Mouse (Mus musculus): Measurements from ENCODE around the gene Dtx3. TPM values are rescaled to one million over a fixed set of nuclear protein-coding genes. Genes with fewer than 3 reads are reported as not detected.

Dtx3 gene
- polyA plus RNA-seq, 1 experiment, result 49.8 TPM

DNA sequence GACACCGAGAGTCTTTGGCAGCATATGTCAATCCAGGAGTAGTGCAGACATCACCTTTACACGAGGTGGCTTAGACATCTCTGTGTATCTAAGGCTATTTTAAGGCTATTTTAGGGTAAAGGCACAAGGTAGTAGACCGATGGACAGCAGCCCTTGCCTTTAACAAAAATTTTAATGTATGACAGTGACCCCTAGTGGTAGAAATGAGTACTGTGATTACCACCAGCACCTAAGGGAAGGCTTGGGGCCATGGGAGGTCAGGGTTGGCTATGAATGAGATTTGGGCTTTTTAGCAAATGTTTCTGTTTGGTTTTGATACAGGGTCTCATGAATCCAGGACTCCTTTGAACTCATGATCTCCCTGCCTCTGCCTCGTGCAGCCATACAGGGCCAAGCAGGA lies 33.4 kb upstream of the Dtx3 start:
- no peaks in the 10 kb centered on the region for H3K27me3 ChIP-seq (ENCODE audit: control insufficient read depth, insufficient read depth, low read length, poor library complexity, severe bottlenecking)
- no peaks in the 10 kb centered on the region for H3K36me3 ChIP-seq (ENCODE audit: control insufficient read depth, insufficient read depth, low read length, poor library complexity, severe bottlenecking)
- H3K27ac ChIP-seq (ENCODE audit: insufficient read depth, low read length), result no peak overlapping the region
- no peak overlapping the region for H3K9ac ChIP-seq (ENCODE audit: low read depth, poor library complexity, severe bottlenecking)
- TF ChIP-seq POLR2A (IDR thresholded peaks at IDR 0.05; ENCODE audit: insufficient read depth, low read length), result no peak
- no peak for TF ChIP-seq EP300 (IDR thresholded peaks at IDR 0.05; ENCODE audit: insufficient read depth, low read depth, low read length)
- H3K4me3 ChIP-seq (ENCODE audit: low read depth, low read length), result no peak overlapping the region
- no peaks in the 10 kb centered on the region for H3K9me3 ChIP-seq (replicated peaks; ENCODE audit: control insufficient read depth, insufficient read depth, low read length, poor library complexity, severe bottlenecking)
- H3K4me1 ChIP-seq (ENCODE audit: control insufficient read depth, insufficient read depth, low read length), result peaks cover 8% of the 10 kb centered on the region

DNA sequence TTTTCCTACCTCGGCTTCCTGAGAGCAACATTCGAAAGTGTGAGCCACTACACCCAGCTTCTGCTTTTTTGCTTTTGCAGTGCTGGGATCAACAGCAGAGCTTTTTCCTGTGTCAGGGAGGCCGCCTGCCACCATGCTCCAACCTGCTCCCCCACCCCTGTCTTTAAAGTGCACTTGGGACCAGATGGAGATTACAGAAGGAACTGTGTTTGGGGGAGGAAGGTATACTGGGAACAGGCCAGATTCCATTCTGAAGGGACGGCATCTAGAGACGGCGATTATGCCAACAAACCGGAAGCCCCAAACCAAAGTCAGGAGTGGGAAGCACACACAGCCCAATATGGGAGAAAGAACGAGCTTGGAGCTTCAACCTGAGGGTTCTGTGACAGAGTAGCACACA lies 31.6 kb upstream of the Dtx3 start:
- no peaks in the 10 kb centered on the region for H3K27me3 ChIP-seq (ENCODE audit: control insufficient read depth, insufficient read depth, low read length, poor library complexity, severe bottlenecking)
- TF ChIP-seq POLR2A (IDR thresholded peaks at IDR 0.05; ENCODE audit: insufficient read depth, low read length) (no peak), CTCF (IDR thresholded peaks at IDR 0.05; ENCODE audit: low read depth, low read length) (no peak), EP300 (IDR thresholded peaks at IDR 0.05; ENCODE audit: insufficient read depth, low read depth, low read length) (no peak)
- no peaks in the 10 kb centered on the region for H3K36me3 ChIP-seq (ENCODE audit: control insufficient read depth, insufficient read depth, low read length, poor library complexity, severe bottlenecking)
- no peak overlapping the region for H3K4me3 ChIP-seq (ENCODE audit: low read depth, low read length)
- H3K4me1 ChIP-seq (ENCODE audit: control insufficient read depth, insufficient read depth, low read length), result peaks cover 8% of the 10 kb centered on the region
- H3K27ac ChIP-seq (ENCODE audit: insufficient read depth, low read length), result no peak overlapping the region
- H3K9me3 ChIP-seq (replicated peaks; ENCODE audit: control insufficient read depth, insufficient read depth, low read length, poor library complexity, severe bottlenecking), result no peaks in the 10 kb centered on the region
- no peak overlapping the region for H3K9ac ChIP-seq (ENCODE audit: low read depth, poor library complexity, severe bottlenecking)

DNA sequence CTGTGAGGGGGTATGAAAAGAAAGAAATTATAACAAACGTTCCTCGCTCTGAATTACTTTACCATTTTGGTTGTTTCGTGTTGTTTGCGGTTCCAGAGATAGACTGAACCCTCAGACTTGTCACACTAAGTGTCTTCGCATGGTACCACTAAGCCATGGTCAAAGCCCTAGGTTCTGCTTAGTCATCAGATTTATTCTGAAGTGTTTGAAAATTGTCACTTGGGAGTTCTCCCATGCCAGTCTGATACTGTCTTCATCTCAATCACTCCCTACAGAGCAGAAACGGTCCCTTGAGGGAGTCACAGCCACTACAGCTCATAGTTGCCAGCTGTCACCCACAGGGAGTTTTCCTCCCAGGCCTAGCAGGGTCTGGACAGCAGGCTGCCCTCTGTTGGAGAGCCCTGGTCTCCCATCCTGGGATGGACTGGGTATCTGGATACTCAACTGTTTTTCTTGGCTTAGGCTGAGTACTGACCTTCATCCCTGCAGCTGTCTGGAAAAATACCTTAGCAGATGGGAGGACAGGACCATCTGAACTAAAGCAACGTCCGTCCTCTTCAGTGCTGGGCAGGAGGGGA lies 30.9 kb upstream of the Dtx3 start:
- no peak overlapping the region for H3K4me3 ChIP-seq (ENCODE audit: low read depth, low read length)
- peaks cover 8% of the 10 kb centered on the region for H3K4me1 ChIP-seq (ENCODE audit: control insufficient read depth, insufficient read depth, low read length)
- no peaks in the 10 kb centered on the region for H3K9me3 ChIP-seq (replicated peaks; ENCODE audit: control insufficient read depth, insufficient read depth, low read length, poor library complexity, severe bottlenecking)
- H3K36me3 ChIP-seq (ENCODE audit: control insufficient read depth, insufficient read depth, low read length, poor library complexity, severe bottlenecking), result no peaks in the 10 kb centered on the region
- no peaks in the 10 kb centered on the region for H3K27me3 ChIP-seq (ENCODE audit: control insufficient read depth, insufficient read depth, low read length, poor library complexity, severe bottlenecking)
- TF ChIP-seq CTCF (IDR thresholded peaks at IDR 0.05; ENCODE audit: low read depth, low read length) (peak; percentile 40), POLR2A (IDR thresholded peaks at IDR 0.05; ENCODE audit: insufficient read depth, low read length) (no peak), EP300 (IDR thresholded peaks at IDR 0.05; ENCODE audit: insufficient read depth, low read depth, low read length) (no peak)
- H3K27ac ChIP-seq (ENCODE audit: insufficient read depth, low read length), result no peak overlapping the region
- H3K9ac ChIP-seq (ENCODE audit: low read depth, poor library complexity, severe bottlenecking), result no peak overlapping the region

DNA sequence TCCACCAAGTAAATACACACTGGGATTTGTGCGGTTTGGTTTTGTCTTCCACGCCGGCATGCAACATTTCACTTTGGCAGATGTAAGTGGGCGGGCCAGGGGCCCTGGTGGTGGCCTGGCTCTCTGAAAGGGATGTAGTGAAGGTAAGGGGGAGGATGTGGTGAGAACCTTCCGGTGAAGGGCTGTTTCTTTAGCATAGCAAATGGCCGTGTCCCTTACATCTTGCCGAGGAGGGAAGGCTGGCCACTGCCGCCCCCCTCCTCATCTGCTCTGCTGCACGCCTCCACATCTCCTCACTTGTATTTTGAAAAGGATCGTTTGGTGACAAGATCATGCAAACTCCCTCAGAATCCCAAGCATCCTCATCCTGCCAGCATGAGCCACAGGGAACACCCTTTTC lies 30.2 kb upstream of the Dtx3 start:
- TF ChIP-seq POLR2A (IDR thresholded peaks at IDR 0.05; ENCODE audit: insufficient read depth, low read length) (no peak), EP300 (IDR thresholded peaks at IDR 0.05; ENCODE audit: insufficient read depth, low read depth, low read length) (no peak), CTCF (IDR thresholded peaks at IDR 0.05; ENCODE audit: low read depth, low read length) (no peak)
- Histone ChIP-seq H3K4me3 (ENCODE audit: low read depth, low read length) (no peak overlapping the region), H3K9me3 (replicated peaks; ENCODE audit: control insufficient read depth, insufficient read depth, low read length, poor library complexity, severe bottlenecking) (no peaks in the 10 kb centered on the region), H3K4me1 (ENCODE audit: control insufficient read depth, insufficient read depth, low read length) (peaks cover 8% of the 10 kb centered on the region), H3K27me3 (ENCODE audit: control insufficient read depth, insufficient read depth, low read length, poor library complexity, severe bottlenecking) (no peaks in the 10 kb centered on the region), H3K9ac (ENCODE audit: low read depth, poor library complexity, severe bottlenecking) (no peak overlapping the region), H3K36me3 (ENCODE audit: control insufficient read depth, insufficient read depth, low read length, poor library complexity, severe bottlenecking) (no peaks in the 10 kb centered on the region), H3K27ac (ENCODE audit: insufficient read depth, low read length) (no peak overlapping the region)

DNA sequence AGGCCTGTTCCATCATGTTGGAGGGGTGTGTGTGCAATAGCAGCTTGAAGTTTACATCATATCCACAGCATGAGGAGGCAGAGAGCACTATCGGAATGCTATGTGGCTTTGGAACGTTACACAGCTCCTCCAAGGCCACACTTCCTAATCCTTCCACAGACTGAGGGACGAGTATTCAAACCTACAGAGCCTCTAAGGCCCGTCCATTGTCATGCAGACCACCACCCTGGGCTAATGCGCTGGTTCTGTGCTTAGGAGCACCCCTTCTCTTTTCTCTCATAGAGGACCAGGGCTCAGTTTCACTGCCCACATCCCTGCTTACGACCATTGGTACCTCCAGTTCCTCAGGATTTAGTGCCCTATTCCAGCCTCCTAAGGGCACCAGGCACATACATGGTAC lies 29.7 kb upstream of the Dtx3 start:
- H3K4me1 ChIP-seq (ENCODE audit: control insufficient read depth, insufficient read depth, low read length), result peaks cover 8% of the 10 kb centered on the region
- TF ChIP-seq POLR2A (IDR thresholded peaks at IDR 0.05; ENCODE audit: insufficient read depth, low read length) (no peak), CTCF (IDR thresholded peaks at IDR 0.05; ENCODE audit: low read depth, low read length) (no peak), EP300 (IDR thresholded peaks at IDR 0.05; ENCODE audit: insufficient read depth, low read depth, low read length) (0 out of 2 replicates have a peak, but pooled peaks have one; percentile 21)
- no peak overlapping the region for H3K9ac ChIP-seq (ENCODE audit: low read depth, poor library complexity, severe bottlenecking)
- H3K9me3 ChIP-seq (replicated peaks; ENCODE audit: control insufficient read depth, insufficient read depth, low read length, poor library complexity, severe bottlenecking), result no peaks in the 10 kb centered on the region
- H3K27ac ChIP-seq (ENCODE audit: insufficient read depth, low read length), result peak overlapping the region; percentile 5; the same call in 1 of the 2 replicates
- H3K4me3 ChIP-seq (ENCODE audit: low read depth, low read length), result no peak overlapping the region
- H3K36me3 ChIP-seq (ENCODE audit: control insufficient read depth, insufficient read depth, low read length, poor library complexity, severe bottlenecking), result no peaks in the 10 kb centered on the region
- H3K27me3 ChIP-seq (ENCODE audit: control insufficient read depth, insufficient read depth, low read length, poor library complexity, severe bottlenecking), result no peaks in the 10 kb centered on the region

DNA sequence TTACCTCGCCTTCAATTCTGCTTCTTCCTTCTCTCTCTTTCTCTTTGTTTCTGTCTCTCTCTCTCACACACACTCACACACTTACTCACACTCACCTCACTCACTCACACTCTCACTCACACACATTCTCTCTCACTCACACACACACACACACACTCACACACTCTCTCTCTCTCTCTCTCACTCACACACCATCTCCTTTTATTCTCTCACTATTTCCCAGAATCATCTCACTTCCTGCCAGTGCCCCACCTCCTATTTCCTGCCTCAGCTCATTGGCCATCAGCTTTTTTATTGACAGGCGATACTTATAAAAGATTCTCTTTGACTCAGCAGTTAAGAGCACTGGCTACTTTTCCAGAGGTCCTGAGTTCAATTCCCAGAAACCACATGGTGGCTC lies 22.8 kb upstream of the Dtx3 start:
- Histone ChIP-seq H3K36me3 (ENCODE audit: control insufficient read depth, insufficient read depth, low read length, poor library complexity, severe bottlenecking) (no peaks in the 10 kb centered on the region), H3K4me3 (ENCODE audit: low read depth, low read length) (peak overlapping the region; percentile 16; the same call in 1 of the 2 replicates), H3K27ac (ENCODE audit: insufficient read depth, low read length) (no peak overlapping the region), H3K9ac (ENCODE audit: low read depth, poor library complexity, severe bottlenecking) (no peak overlapping the region), H3K27me3 (ENCODE audit: control insufficient read depth, insufficient read depth, low read length, poor library complexity, severe bottlenecking) (no peaks in the 10 kb centered on the region), H3K9me3 (replicated peaks; ENCODE audit: control insufficient read depth, insufficient read depth, low read length, poor library complexity, severe bottlenecking) (no peaks in the 10 kb centered on the region), H3K4me1 (ENCODE audit: control insufficient read depth, insufficient read depth, low read length) (peaks cover 4% of the 10 kb centered on the region)
- no peak for TF ChIP-seq POLR2A (IDR thresholded peaks at IDR 0.05; ENCODE audit: insufficient read depth, low read length)
- TF ChIP-seq EP300 (IDR thresholded peaks at IDR 0.05; ENCODE audit: insufficient read depth, low read depth, low read length), result no peak
- no peak for TF ChIP-seq CTCF (IDR thresholded peaks at IDR 0.05; ENCODE audit: low read depth, low read length)
